Mouse (Mus musculus) thymus, adult 2 months (tissue): Measurements from ENCODE around the gene Mamdc4. TPM values are rescaled to one million over a fixed set of nuclear protein-coding genes. Genes with fewer than 3 reads are reported as not detected.
"Not testable (repeated sequence)": the region's sequence is repeated elsewhere in the genome, so short reads cannot be mapped to it uniquely, and the experiment has no call there.

Experiments
- DNase-seq: peaks from one replicate; pipeline ENCODE4 v3.0.0; 2021
- H3K27ac ChIP-seq: fragments of 200-500 bp; 2 replicates; pipeline ENCODE4 v1.5.1; 2012; ENCODE audit warnings: low read length, control low read depth; ENCODE audit not compliant: control insufficient read depth, insufficient read depth
- H3K27me3 ChIP-seq: fragments of 200-500 bp; 2 replicates; pipeline ENCODE4 v1.6.1; 2012; ENCODE audit warnings: mild to moderate bottlenecking, low read length, moderate library complexity, mixed read lengths; ENCODE audit not compliant: control insufficient read depth, insufficient read depth
- H3K36me3 ChIP-seq: fragments of 200-500 bp; 2 replicates; pipeline ENCODE4 v1.6.1; 2012; ENCODE audit warnings: mild to moderate bottlenecking, low read length, moderate library complexity; ENCODE audit not compliant: control insufficient read depth, insufficient read depth
- H3K4me1 ChIP-seq: fragments of 200-500 bp; replicated peaks from 2 replicates; pipeline ENCODE4 v1.6.1; 2012; ENCODE audit warnings: low read length; ENCODE audit not compliant: control insufficient read depth, insufficient read depth
- H3K4me3 ChIP-seq: fragments of 200-500 bp; 2 replicates; pipeline ENCODE4 v1.5.1; 2012; ENCODE audit warnings: mild to moderate bottlenecking, low read length, control low read depth, moderate library complexity; ENCODE audit not compliant: control insufficient read depth, insufficient read depth
- CTCF ChIP-seq: fragments of 200-500 bp; IDR thresholded peaks from 2 replicates; pipeline ENCODE4 v1.5.1; 2012; ENCODE audit warnings: mild to moderate bottlenecking, control low read depth, low read length, moderate library complexity, borderline replicate concordance; ENCODE audit not compliant: control insufficient read depth, poor library complexity, insufficient read depth; ENCODE audit errors: extremely low read depth
- POLR2A ChIP-seq: fragments of 200-500 bp; IDR thresholded peaks from 2 replicates; pipeline ENCODE4 v1.6.1; 2012; ENCODE audit warnings: mild to moderate bottlenecking, low read length, control low read depth, moderate library complexity; ENCODE audit not compliant: control insufficient read depth, poor library complexity, insufficient read depth; ENCODE audit errors: extremely low read depth
- WGBS: fragments of 180-500 bp; shearing (Covaris S2); methylation state at CpG from one replicate; pipeline ENCODE4 v1.1.7; 2018; 5-methylcytosine and 5-hydroxymethylcytosine counted together
- polyA plus RNA-seq: library from polyadenylated mRNA; depleted of rRNA; stranded (reverse); fragments of >200 nt; gene quantifications from 2 replicates; pipeline ENCODE4 v1.2.3, GENCODE M21; 2012

Gene Mamdc4
- polyA plus RNA-seq, 1 experiment, result 18.9 TPM

DNA sequence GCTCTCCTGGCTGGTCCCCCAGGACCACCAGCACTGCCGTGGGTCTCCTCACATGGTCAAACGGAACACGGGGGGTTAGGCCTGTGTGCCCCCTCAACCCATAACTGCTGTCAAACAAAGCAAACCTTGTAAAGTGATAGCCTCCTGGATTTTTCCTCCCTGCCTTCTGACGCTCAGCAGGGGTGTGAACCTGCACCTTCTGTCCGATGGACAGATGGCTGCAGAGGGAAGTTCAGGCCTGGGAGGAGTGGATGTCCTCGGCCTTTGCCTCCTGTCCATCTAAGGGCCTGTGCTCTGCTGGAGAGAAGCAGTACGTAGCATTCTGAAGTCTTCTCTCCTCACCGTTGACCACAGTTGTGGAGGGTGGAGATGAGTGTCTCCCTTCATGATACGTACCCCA, 12.7 kb downstream of the Mamdc4 start:
- H3K36me3 ChIP-seq, result peaks cover 49% of the 10 kb centered on the region
- WGBS, result 95% methylated on average over 9 of the region's 9 CpGs
- no peak overlapping the region for H3K27ac ChIP-seq
- H3K4me1 ChIP-seq, result peaks cover 9% of the 10 kb centered on the region
- H3K27me3 ChIP-seq, result no peaks in the 10 kb centered on the region
- TF ChIP-seq POLR2A, result no peak
- no peak for TF ChIP-seq CTCF
- no peak overlapping the region for H3K4me3 ChIP-seq
- no peak for DNase-seq

DNA sequence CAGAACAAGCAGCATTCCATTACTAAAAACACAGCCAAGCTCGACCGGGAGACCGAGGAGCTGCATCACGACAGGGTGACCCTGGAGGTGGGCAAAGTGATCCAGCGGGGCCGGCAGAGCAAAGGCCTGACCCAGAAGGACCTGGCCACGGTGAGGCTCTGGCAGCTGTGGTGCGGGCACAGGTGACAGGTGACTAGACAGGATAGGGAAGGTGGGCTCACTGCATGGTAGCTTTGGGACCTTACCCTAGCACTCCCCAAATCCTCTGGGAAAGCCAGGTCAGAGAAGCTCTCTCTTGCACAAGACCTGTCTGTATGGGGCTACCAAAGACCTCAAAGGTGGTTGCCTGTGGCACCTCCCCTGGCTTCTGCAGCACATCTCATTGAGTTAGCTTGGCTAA, 14.1 kb downstream of the Mamdc4 start:
- no peak overlapping the region for H3K27ac ChIP-seq
- TF ChIP-seq CTCF (no peak), POLR2A (no peak)
- 99% methylated on average over 8 of the region's 8 CpGs for WGBS
- H3K4me3 ChIP-seq, result no peak overlapping the region
- peaks cover 11% of the 10 kb centered on the region for H3K4me1 ChIP-seq
- peaks cover 49% of the 10 kb centered on the region for H3K36me3 ChIP-seq
- H3K27me3 ChIP-seq, result no peaks in the 10 kb centered on the region
- DNase-seq, result no peak

DNA sequence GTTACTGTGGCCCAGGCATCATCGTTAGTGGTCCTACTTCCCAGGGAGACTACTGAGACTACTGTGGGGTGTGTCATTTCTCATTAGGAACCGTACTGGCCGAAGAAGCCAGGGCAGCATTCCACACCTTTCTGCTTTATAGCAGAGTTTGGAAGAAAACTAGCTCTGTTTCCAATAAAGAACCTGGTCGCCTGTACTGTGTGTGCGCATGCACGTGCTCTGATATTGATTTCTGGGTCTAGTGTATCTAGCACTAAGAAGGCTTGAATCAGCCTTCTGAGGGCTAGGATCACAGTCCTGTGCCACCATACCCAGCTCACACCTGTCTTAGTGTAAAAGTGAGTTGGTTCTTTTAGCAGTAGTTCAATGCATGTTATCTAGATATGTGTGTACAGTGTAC, 15.9 kb downstream of the Mamdc4 start:
- Histone ChIP-seq H3K27me3 (no peaks in the 10 kb centered on the region), H3K4me1 (peaks cover 11% of the 10 kb centered on the region), H3K36me3 (peaks cover 39% of the 10 kb centered on the region), H3K27ac (no peak overlapping the region), H3K4me3 (no peak overlapping the region)
- no peak for DNase-seq
- TF ChIP-seq CTCF, result no peak
- TF ChIP-seq POLR2A, result no peak
- WGBS, result 89% methylated on average over 6 of the region's 6 CpGs

DNA sequence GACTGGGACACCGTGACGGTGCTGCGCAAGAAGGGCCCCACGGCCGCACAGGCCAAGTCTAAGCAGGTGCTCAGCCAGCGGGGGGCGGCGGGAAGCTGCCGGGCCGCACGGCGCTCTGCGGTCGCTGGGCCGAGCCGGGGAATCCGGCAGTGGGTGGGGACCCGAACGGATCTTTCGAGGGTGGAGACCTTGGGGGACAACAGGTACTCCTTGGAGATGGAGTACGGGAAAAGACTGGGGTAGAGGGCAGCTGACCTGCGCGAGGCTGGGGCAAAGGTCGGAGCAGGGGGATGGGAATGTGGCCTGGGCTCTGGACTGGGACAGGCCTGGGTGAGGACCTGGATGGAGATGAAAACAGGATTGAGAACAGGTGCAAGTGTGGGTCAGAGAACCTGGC, 16.7 kb downstream of the Mamdc4 start:
- peaks cover 31% of the 10 kb centered on the region for H3K36me3 ChIP-seq
- H3K27me3 ChIP-seq, result no peaks in the 10 kb centered on the region
- H3K27ac ChIP-seq, result no peak overlapping the region
- TF ChIP-seq POLR2A, result no peak
- TF ChIP-seq CTCF, result no peak
- WGBS, result under 1% methylated on average over 24 of the region's 24 CpGs
- peaks cover 11% of the 10 kb centered on the region for H3K4me1 ChIP-seq
- no peak for DNase-seq
- peak overlapping the region; percentile 84 for H3K4me3 ChIP-seq

DNA sequence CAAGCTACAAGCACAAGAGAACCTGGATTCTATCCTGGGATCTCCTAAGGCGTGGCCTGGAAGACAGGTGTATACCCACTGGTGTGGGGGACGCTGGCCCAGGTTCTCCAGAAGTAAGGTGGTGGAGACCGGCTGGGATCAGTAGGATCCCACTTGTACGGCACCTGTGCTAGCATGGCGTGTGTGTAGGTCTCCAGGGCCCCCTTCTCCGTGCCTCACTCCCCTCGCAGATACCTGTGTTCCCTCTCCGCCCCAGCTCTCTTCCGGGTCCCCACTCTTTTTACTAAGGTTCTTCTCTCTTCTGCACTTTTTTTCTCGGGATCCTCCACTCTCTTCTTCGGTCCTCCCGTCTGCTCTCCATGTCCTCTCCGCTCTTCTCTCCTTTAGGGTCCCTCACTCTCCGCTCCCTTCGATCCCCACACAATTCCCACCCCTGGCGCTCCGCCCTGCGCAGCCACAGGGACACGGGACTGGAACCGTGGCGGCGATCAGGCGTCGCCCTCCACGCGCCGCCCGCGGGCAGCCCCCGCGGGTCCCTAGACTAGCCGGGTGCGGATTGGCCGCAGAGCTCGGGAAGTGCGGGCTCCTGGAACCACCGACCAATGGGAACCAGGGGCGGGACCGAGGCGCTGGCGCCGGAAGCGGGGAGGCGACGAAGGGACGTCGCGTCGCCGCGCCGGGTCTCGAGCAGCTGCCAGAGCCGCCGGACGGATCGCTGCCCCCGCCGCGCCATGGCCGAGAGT, 17.3 kb downstream of the Mamdc4 start, which contains the start of gene Edf1:
Edf1 (plus strand) TSS at position 627 of the 743 bp plus-strand sequence.
- Histone ChIP-seq H3K4me1 (peaks cover 13% of the 10 kb centered on the region), H3K4me3 (peak within 1 kb of the TSS; percentile 84), H3K27me3 (no peaks in the 10 kb centered on the region), H3K36me3 (peaks cover 25% of the 10 kb centered on the region), H3K27ac (peak within 1 kb of the TSS; percentile 52)
- peak; percentile 31; the same call in 1 of the 2 replicates for TF ChIP-seq CTCF
- peak; percentile 96 for TF ChIP-seq POLR2A
- peak; percentile 93 for DNase-seq
- 1% methylated on average over 61 of the region's 61 CpGs for WGBS

DNA sequence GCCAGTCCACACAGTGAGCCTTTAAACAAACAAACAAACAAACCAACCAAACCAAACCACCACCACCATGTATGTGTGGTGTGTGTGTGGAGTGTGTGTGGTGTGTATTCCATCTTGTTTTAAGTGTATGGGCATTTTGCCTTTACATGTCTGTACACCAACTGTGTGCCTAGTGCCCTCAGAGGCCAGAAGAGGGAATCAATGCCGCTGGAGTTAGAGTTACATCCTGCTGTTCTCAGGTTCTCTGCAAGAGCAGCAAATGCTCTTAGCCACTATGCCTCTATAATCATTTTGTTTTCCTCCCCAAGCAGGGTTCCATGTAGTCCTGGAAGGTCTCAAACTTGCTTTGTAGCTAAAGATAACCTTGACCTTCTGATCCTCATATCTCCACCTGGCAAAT, 18.3 kb downstream of the Mamdc4 start:
- Histone ChIP-seq H3K27me3 (no peaks in the 10 kb centered on the region), H3K4me1 (peaks cover 21% of the 10 kb centered on the region), H3K36me3 (peaks cover 14% of the 10 kb centered on the region), H3K4me3 (no peak overlapping the region), H3K27ac (no peak overlapping the region)
- no peak for DNase-seq
- TF ChIP-seq POLR2A, result no peak
- TF ChIP-seq CTCF, result no peak
- 89% methylated on average over 1 of the region's 1 CpGs for WGBS

DNA sequence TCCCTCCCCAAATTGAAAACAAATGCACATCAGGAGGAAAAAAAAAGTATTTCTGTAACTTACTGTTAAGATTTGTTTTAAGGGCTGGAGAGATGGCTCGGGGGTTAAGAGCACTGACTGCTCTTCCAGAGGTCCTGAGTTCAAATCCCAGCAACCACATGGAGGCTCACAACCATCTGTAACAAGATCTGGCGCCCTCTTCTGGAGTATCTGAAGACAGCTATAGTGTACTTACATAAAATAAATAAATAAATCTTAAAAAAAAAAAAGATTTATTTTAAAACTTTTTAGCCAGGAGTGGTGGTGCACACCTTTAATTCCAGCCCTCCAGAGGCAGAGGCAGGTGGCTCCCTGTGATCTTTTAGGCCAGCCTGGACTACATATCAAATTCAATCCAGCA, 19.2 kb downstream of the Mamdc4 start:
- DNase-seq, H3K27me3 ChIP-seq, H3K36me3 ChIP-seq, H3K27ac ChIP-seq, H3K4me3 ChIP-seq: not testable (repeated sequence)
- 64% methylated on average over 2 of the region's 2 CpGs for WGBS
- peaks cover 29% of the 10 kb centered on the region for H3K4me1 ChIP-seq

DNA sequence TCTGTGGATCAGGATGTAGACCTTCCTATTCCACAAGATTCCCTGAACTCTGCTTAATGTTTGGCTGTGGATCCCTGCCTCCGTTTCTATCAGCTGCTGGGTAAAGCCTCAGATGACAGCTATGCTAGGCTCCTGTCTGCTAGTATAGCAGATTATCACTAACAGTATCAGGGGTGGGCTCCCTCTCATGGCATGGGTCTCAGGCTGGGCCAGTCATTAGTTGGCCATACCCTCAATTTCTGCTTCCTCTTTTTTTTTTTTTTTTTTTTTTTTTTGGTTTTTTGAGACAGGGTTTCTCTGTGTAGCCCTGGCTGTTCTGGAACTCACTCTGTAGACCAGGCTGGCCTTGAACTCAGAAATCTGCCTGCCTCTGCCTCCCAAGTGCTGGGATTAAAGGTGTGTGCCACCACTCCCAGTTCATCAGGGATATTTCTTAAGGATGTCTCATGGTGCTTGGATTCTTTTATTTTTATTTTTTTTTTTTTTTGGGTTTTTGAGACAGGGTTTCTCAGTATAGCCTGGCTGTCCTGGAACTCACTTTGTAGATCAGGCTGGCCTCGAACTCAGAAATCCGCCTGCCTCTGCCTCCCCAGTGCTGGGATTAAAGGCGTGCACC, 21.4 kb downstream of the Mamdc4 start:
- H3K4me1 ChIP-seq, result peaks cover 46% of the 10 kb centered on the region

More for the DNA sequence above, 21.4 kb downstream of the Mamdc4 start:
- H3K27ac ChIP-seq, H3K27me3 ChIP-seq, H3K4me3 ChIP-seq, H3K36me3 ChIP-seq, DNase-seq: not testable (repeated sequence)
- 94% methylated on average over 4 of the region's 4 CpGs for WGBS
